Mouse (Mus musculus): Measurements from ENCODE around the gene Spdye4a. TPM values are rescaled to one million over a fixed set of nuclear protein-coding genes. Genes with fewer than 3 reads are reported as not detected.

The Spdye4a gene
- polyA plus RNA-seq, 1 experiment from 2014 or later = not detected

- Histone ChIP-seq H3K27ac (ENCODE audit: low read depth, low read length) (no peak overlapping the region), H3K9ac (ENCODE audit: low read depth, low read length) (0 out of 2 replicates have a peak overlapping the region, but pooled peaks have one; percentile 49), H3K4me2 (peak overlapping the region; percentile 87), H3K9me3 (replicated peaks; ENCODE audit: control insufficient read depth, low read length) (no peaks in the 10 kb centered on the region), H3K4me3 (ENCODE audit: low read depth, low read length) (peak overlapping the region; percentile 46), H3K4me1 (ENCODE audit: control insufficient read depth, insufficient read depth, low read length) (peaks cover 18% of the 10 kb centered on the region), H3K36me3 (ENCODE audit: control insufficient read depth, insufficient read depth, low read length) (no peaks in the 10 kb centered on the region), H3K27me3 (ENCODE audit: control insufficient read depth, insufficient read depth, low read length) (peaks cover 75% of the 10 kb centered on the region)
- ATAC-seq (replicated peaks; ENCODE audit: insufficient number of reproducible peaks, low FRiP score, low TSS enrichment) = no peak
- 2% methylated on average over 91 of the region's 103 CpGs for WGBS (ENCODE audit: insufficient replicate concordance)
Measured at GRCm38 (mm10) chr5:143253186-143253880, 26.6 kb upstream of the Spdye4a start.

GRCm38 (mm10) chr5:143252791-143253185, 26.1 kb upstream of the Spdye4a start:
- Histone ChIP-seq H3K9me3 (replicated peaks; ENCODE audit: control insufficient read depth, low read length) (no peaks in the 10 kb centered on the region), H3K36me3 (ENCODE audit: control insufficient read depth, insufficient read depth, low read length) (no peaks in the 10 kb centered on the region), H3K27ac (ENCODE audit: low read depth, low read length) (no peak overlapping the region), H3K4me1 (ENCODE audit: control insufficient read depth, insufficient read depth, low read length) (peaks cover 18% of the 10 kb centered on the region), H3K27me3 (ENCODE audit: control insufficient read depth, insufficient read depth, low read length) (peaks cover 70% of the 10 kb centered on the region), H3K4me2 (peak overlapping the region; percentile 87; the same call in 1 of the 2 replicates), H3K9ac (ENCODE audit: low read depth, low read length) (no peak overlapping the region), H3K4me3 (ENCODE audit: low read depth, low read length) (peak overlapping the region; percentile 46)
- 9% methylated on average over 18 of the region's 18 CpGs for WGBS (ENCODE audit: insufficient replicate concordance)
- ATAC-seq (replicated peaks; ENCODE audit: insufficient number of reproducible peaks, low FRiP score, low TSS enrichment) = no peak

GRCm38 (mm10) chr5:143252039-143252438, 25.3 kb upstream of the Spdye4a start:
- 35% methylated on average over 6 of the region's 6 CpGs for WGBS (ENCODE audit: insufficient replicate concordance)
- Histone ChIP-seq H3K27ac (ENCODE audit: low read depth, low read length) (no peak overlapping the region), H3K27me3 (ENCODE audit: control insufficient read depth, insufficient read depth, low read length) (peaks cover 63% of the 10 kb centered on the region), H3K4me1 (ENCODE audit: control insufficient read depth, insufficient read depth, low read length) (peaks cover 18% of the 10 kb centered on the region), H3K4me2 (no peak overlapping the region), H3K9ac (ENCODE audit: low read depth, low read length) (no peak overlapping the region), H3K4me3 (ENCODE audit: low read depth, low read length) (no peak overlapping the region), H3K9me3 (replicated peaks; ENCODE audit: control insufficient read depth, low read length) (no peaks in the 10 kb centered on the region), H3K36me3 (ENCODE audit: control insufficient read depth, insufficient read depth, low read length) (peaks cover 3% of the 10 kb centered on the region; the same call in 1 of the 2 replicates)
- no peak for ATAC-seq (replicated peaks; ENCODE audit: insufficient number of reproducible peaks, low FRiP score, low TSS enrichment)

GRCm38 (mm10) chr5:143244926-143245325, 18.2 kb upstream of the Spdye4a start:
- Histone ChIP-seq H3K27me3 (ENCODE audit: control insufficient read depth, insufficient read depth, low read length) (no peaks in the 10 kb centered on the region), H3K4me2 (no peak overlapping the region), H3K9ac (ENCODE audit: low read depth, low read length) (no peak overlapping the region), H3K4me1 (ENCODE audit: control insufficient read depth, insufficient read depth, low read length) (no peaks in the 10 kb centered on the region), H3K9me3 (replicated peaks; ENCODE audit: control insufficient read depth, low read length) (no peaks in the 10 kb centered on the region), H3K27ac (ENCODE audit: low read depth, low read length) (no peak overlapping the region), H3K36me3 (ENCODE audit: control insufficient read depth, insufficient read depth, low read length) (peaks cover 49% of the 10 kb centered on the region), H3K4me3 (ENCODE audit: low read depth, low read length) (no peak overlapping the region)
- ATAC-seq (replicated peaks; ENCODE audit: insufficient number of reproducible peaks, low FRiP score, low TSS enrichment) = no peak
- WGBS (ENCODE audit: insufficient replicate concordance) = 93% methylated on average over 26 of the region's 26 CpGs

GRCm38 (mm10) chr5:143236036-143236435, 9.3 kb upstream of the Spdye4a start:
- H3K36me3 ChIP-seq (ENCODE audit: control insufficient read depth, insufficient read depth, low read length) = peaks cover 13% of the 10 kb centered on the region
- peak overlapping the region; percentile 90 for H3K4me3 ChIP-seq (ENCODE audit: low read depth, low read length)
- H3K9ac ChIP-seq (ENCODE audit: low read depth, low read length) = peak overlapping the region; percentile 92; the same call in 1 of the 2 replicates
- peak overlapping the region; percentile 73 for H3K4me2 ChIP-seq
- 48% methylated on average over 9 of the region's 9 CpGs for WGBS (ENCODE audit: insufficient replicate concordance)
- H3K27me3 ChIP-seq (ENCODE audit: control insufficient read depth, insufficient read depth, low read length) = no peaks in the 10 kb centered on the region
- no peak overlapping the region for H3K27ac ChIP-seq (ENCODE audit: low read depth, low read length)
- no peak for ATAC-seq (replicated peaks; ENCODE audit: insufficient number of reproducible peaks, low FRiP score, low TSS enrichment)
- H3K4me1 ChIP-seq (ENCODE audit: control insufficient read depth, insufficient read depth, low read length) = peaks cover 10% of the 10 kb centered on the region
- no peaks in the 10 kb centered on the region for H3K9me3 ChIP-seq (replicated peaks; ENCODE audit: control insufficient read depth, low read length)

GRCm38 (mm10) chr5:143235028-143235693, 8.5 kb upstream of the Spdye4a start, which contains the start of gene Zfp12:
TSS of gene Zfp12 (plus strand) at chr5:143235163.
- peak; percentile 93 for ATAC-seq (replicated peaks; ENCODE audit: insufficient number of reproducible peaks, low FRiP score, low TSS enrichment)
- no peaks in the 10 kb centered on the region for H3K27me3 ChIP-seq (ENCODE audit: control insufficient read depth, insufficient read depth, low read length)
- WGBS (ENCODE audit: insufficient replicate concordance) = 1% methylated on average over 58 of the region's 58 CpGs

GRCm38 (mm10) chr5:143222287-143222686, 4.4 kb downstream of the Spdye4a start:
- ATAC-seq (replicated peaks; ENCODE audit: insufficient number of reproducible peaks, low FRiP score, low TSS enrichment) = no peak

More at GRCm38 (mm10) chr5:143235028-143235693, 8.5 kb upstream of the Spdye4a start, which contains the start of gene Zfp12:
- no peaks in the 10 kb centered on the region for H3K9me3 ChIP-seq (replicated peaks; ENCODE audit: control insufficient read depth, low read length)
- H3K4me3 ChIP-seq (ENCODE audit: low read depth, low read length) = peak within 1 kb of the TSS; percentile 90
- H3K4me1 ChIP-seq (ENCODE audit: control insufficient read depth, insufficient read depth, low read length) = peaks cover 10% of the 10 kb centered on the region
- H3K4me2 ChIP-seq = peak within 1 kb of the TSS; percentile 73
- peaks cover 8% of the 10 kb centered on the region for H3K36me3 ChIP-seq (ENCODE audit: control insufficient read depth, insufficient read depth, low read length)
- H3K27ac ChIP-seq (ENCODE audit: low read depth, low read length) = peak within 1 kb of the TSS; percentile 95
- peak within 1 kb of the TSS; percentile 92 for H3K9ac ChIP-seq (ENCODE audit: low read depth, low read length)

GRCm38 (mm10) chr5:143220996-143221395, 5.7 kb downstream of the Spdye4a start:
- Histone ChIP-seq H3K27ac (ENCODE audit: low read depth, low read length) (no peak overlapping the region), H3K27me3 (ENCODE audit: control insufficient read depth, insufficient read depth, low read length) (no peaks in the 10 kb centered on the region), H3K4me2 (no peak overlapping the region), H3K9ac (ENCODE audit: low read depth, low read length) (no peak overlapping the region), H3K4me1 (ENCODE audit: control insufficient read depth, insufficient read depth, low read length) (no peaks in the 10 kb centered on the region), H3K4me3 (ENCODE audit: low read depth, low read length) (no peak overlapping the region), H3K36me3 (ENCODE audit: control insufficient read depth, insufficient read depth, low read length) (no peaks in the 10 kb centered on the region), H3K9me3 (replicated peaks; ENCODE audit: control insufficient read depth, low read length) (no peaks in the 10 kb centered on the region)
- WGBS (ENCODE audit: insufficient replicate concordance) = 76% methylated on average over 5 of the region's 5 CpGs
- no peak for ATAC-seq (replicated peaks; ENCODE audit: insufficient number of reproducible peaks, low FRiP score, low TSS enrichment)

More at GRCm38 (mm10) chr5:143222287-143222686, 4.4 kb downstream of the Spdye4a start:
- Histone ChIP-seq H3K27ac (ENCODE audit: low read depth, low read length) (no peak overlapping the region), H3K36me3 (ENCODE audit: control insufficient read depth, insufficient read depth, low read length) (no peaks in the 10 kb centered on the region), H3K4me1 (ENCODE audit: control insufficient read depth, insufficient read depth, low read length) (no peaks in the 10 kb centered on the region), H3K27me3 (ENCODE audit: control insufficient read depth, insufficient read depth, low read length) (no peaks in the 10 kb centered on the region), H3K4me3 (ENCODE audit: low read depth, low read length) (no peak overlapping the region), H3K9me3 (replicated peaks; ENCODE audit: control insufficient read depth, low read length) (no peaks in the 10 kb centered on the region), H3K9ac (ENCODE audit: low read depth, low read length) (no peak overlapping the region), H3K4me2 (no peak overlapping the region)
- WGBS (ENCODE audit: insufficient replicate concordance) = 74% methylated on average over 1 of the region's 1 CpGs
